Mouse (Mus musculus) c-Kit-positive CD71-positive TER-119-positive erythroid progenitor cells, embryonic 14.5 days (primary cell): Measurements from ENCODE around the gene Ugt1a10.
"Not testable (repeated sequence)": the region's sequence is repeated elsewhere in the genome, so short reads cannot be mapped to it uniquely, and the experiment has no call there.

Experiments
- DNase-seq: peaks from one replicate; pipeline ENCODE4 v3.0.0-alpha.2; 2013; ENCODE audit warnings: low spot score

Gene Ugt1a10

DNA sequence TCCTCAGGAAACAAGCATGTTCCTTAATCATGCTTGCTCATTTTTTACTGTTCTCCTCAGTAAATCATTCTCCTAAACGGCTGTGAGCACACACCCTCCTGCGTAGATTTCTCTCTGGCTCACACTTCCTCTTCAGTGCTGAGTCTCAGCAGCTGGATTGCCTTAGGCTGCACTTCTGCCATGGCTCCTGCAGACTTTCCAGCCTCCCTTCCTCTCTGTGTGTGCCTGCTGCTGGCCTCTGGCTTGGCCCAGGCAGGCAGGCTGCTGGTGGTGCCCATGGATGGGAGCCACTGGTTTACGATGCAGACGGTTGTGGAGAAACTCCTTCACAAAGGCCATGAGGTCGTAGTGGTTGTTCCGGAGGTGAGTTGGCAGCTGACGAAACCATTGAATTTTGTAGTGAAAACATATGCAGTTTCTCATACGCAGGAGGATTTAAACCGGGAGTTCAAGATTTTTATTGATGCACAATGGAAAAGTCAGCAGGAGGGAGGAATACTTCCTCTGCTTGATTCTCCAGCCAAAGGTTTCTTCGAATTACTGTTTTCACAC lies 39.8 kb downstream of the Ugt1a10 start, which contains the start of gene Ugt1a7c:
Gene Ugt1a7c, plus strand, starts transcription at position 122 of the 552 bp plus-strand sequence.
- DNase-seq = no peak

DNA sequence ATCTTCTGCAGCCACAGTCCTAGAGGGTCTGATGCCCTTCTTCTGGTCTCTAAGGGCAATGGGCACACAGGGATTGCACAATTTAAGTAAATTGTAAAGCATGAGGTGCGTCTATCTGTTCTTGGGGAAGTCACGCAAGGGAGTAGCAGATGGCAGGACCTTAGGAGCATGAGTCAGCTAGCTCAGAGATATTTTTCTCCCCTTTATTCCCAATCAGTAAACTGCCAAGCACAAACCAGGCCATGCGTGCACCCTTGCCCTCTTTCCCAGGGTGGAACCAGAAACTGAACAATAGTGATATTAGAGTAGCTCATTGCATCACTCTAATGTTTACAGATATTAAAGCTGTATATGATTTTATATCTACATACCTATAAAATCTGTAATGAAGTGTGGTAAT lies 43.4 kb downstream of the Ugt1a10 start:
- not testable (repeated sequence) for DNase-seq

DNA sequence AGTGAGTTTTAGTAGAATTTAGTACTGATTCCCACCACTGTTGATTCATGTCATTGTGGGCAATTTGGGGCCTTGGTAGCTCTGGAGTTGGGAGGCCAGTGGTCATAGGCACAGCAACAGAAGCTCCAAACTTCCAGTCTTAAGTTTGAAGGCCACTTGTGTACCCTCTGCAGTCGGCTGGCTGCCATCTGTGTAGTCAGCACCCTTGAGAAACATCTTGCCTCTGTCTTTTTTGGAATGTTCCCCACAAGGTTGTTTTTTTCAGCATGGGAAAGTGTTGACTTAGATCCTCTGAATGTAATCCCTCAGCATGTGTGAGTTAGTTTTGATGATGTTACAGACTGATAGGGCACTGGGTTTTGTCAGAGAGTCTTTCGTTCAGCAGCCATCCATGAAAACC lies 44.5 kb downstream of the Ugt1a10 start:
- DNase-seq = not testable (repeated sequence)

DNA sequence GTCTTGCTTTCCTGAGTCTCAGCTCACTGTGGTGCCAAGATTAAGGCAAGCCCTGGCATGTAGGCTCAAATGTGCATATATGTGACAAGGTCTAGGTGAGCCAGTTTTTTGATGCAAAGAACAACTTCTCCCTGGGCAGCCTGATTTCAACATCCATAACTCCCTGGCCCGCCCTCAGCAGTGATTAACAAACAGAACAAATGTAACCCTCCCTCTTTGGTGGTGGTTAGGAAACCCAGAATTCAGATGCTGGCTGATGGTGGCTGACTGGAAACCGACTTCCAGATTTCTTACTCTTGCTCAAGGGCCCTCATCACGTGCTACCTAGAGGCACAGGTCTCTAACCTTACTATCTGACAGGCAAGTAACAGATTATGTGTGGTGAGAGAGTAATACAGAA lies 47.8 kb downstream of the Ugt1a10 start, which contains the start of gene Ugt1a6b:
Gene Ugt1a6b, plus strand, starts transcription at position 234 of the 400 bp plus-strand sequence.
- DNase-seq = not testable (repeated sequence)

- not testable (repeated sequence) for DNase-seq
Measured at GRCm38 (mm10) chr1:88103697-88104468, 48.7 kb downstream of the Ugt1a10 start.

GRCm38 (mm10) chr1:88104667-88105430 lies 49.7 kb downstream of the Ugt1a10 start:
- no peak for DNase-seq

- no peak for DNase-seq
Measured at GRCm38 (mm10) chr1:88105656-88106055, 50.5 kb downstream of the Ugt1a10 start.

- not testable (repeated sequence) for DNase-seq
Measured at GRCm38 (mm10) chr1:88109027-88109557, 53.9 kb downstream of the Ugt1a10 start.

DNA sequence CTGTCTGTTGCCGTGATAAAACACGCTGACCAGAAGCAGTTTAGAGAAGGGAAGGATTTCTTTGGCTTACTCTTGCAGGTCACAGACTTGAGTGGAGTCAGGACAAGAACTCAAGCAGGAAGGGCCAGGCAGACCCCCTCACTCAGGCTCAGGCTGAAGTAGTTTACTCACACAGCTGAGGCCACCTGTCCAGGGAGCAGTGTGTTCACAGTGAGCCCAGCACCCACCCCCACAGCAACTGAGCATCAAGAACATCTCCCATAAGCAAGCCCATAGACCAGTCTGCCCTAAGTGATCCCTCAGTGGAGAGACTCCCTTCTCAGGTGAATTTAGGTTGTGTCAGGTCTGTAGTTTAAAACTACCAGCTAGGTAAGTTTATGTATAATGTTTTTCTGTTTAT lies 54.4 kb downstream of the Ugt1a10 start:
- not testable (repeated sequence) for DNase-seq

- not testable (repeated sequence) for DNase-seq
Measured at GRCm38 (mm10) chr1:88112769-88113168, 57.6 kb downstream of the Ugt1a10 start.

DNA sequence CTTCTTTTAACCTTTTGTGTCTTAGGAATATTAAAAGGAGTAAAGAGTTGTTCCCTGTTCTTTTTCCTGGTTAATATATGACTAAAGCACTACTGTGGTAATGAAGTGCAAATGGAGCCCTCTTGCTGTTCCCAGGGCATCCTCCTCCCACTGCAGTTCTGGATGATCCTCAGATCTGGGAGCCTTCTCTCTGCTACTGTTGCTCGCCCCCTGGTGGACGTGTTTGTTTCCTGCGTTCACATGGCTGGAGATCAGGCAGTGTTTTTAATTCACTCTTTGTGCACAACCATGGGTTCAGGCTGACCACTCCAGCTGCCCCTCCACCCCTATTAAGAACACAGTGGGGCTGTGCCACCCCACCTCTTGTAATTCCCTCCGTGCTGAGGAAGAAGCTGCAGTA lies 65.4 kb downstream of the Ugt1a10 start:
- DNase-seq = not testable (repeated sequence)

- not testable (repeated sequence) for DNase-seq
Measured at GRCm38 (mm10) chr1:88121521-88121920, 66.3 kb downstream of the Ugt1a10 start.

- not testable (repeated sequence) for DNase-seq
Measured at GRCm38 (mm10) chr1:88125827-88126360, 70.7 kb downstream of the Ugt1a10 start.

DNA sequence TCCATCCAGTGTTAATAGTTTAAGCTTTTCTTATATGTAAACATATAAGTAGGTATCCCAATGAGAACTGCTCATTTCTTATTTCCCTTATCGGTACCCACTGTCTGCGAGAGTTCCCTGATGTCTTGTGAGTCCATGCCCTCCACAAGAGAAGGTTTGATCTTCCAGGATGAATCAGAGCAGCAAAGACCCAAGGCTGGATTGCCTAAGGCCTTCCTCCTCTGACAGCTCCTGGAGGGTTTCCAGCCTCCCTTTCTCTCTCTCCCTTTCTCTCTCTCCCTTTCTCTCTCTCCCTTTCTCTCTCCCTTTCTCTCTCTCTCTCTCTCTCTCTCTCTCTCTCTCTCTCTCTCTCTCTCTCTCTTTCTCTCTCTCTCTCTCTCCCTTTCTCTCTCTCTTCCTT lies 73.9 kb downstream of the Ugt1a10 start:
- DNase-seq = not testable (repeated sequence)

- DNase-seq = not testable (repeated sequence)
Measured at GRCm38 (mm10) chr1:88130223-88130622, 75.0 kb downstream of the Ugt1a10 start.

DNA sequence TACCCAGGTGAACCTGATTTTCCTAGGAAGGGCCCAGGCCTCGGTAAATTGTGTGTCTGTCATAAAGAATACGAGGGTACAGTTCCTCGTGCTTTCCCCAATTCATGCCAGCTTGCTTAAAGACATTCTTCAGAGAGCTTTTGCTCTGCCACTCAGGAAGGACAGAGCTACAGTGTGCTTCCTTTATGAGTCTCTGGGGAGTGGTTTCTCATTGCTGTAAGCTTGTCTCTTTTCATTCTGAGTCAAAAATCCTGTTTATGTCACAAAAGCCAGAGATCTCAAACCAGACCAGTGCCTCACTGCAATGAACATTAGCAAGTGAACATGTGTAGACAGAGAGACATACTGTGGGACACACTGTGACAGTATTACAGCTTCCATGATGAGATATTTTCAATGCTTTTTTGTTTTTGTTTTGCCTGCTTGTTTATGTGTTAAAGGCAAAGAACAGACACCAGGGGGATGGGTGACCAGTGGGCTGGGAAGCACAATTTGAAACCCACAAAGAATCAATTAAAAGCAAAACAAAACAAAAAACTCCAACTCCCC lies 78.8 kb downstream of the Ugt1a10 start:
- DNase-seq = no peak

DNA sequence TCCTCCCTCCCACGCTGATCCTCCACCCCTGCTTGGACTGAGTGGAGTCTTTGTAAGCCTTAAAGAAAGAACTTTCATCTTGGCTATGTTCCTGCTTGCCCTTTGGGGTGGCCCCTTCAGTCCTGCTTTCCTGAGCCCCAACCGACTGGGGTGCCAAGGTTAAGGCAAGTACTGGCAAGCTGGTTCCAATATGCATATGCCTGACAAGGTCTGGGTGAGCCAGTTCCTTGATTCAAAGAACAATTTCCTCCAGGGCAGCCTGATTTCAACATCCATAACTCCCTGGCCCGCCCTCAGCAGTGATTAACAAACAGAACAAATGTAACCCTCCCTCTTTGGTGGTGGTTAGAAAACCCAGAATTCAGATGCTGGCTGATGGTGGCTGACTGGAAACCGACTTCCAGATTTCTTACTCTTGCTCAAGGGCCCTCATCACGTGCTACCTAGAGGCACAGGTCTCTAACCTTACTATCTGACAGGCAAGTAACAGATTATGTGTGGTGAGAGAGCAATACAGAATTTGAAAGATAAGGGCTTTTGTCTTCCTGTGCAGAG lies 79.3 kb downstream of the Ugt1a10 start, which contains the start of gene Ugt1a6a:
Gene Ugt1a6a, plus strand, starts transcription at position 353 of the 555 bp plus-strand sequence.
- not testable (repeated sequence) for DNase-seq

DNA sequence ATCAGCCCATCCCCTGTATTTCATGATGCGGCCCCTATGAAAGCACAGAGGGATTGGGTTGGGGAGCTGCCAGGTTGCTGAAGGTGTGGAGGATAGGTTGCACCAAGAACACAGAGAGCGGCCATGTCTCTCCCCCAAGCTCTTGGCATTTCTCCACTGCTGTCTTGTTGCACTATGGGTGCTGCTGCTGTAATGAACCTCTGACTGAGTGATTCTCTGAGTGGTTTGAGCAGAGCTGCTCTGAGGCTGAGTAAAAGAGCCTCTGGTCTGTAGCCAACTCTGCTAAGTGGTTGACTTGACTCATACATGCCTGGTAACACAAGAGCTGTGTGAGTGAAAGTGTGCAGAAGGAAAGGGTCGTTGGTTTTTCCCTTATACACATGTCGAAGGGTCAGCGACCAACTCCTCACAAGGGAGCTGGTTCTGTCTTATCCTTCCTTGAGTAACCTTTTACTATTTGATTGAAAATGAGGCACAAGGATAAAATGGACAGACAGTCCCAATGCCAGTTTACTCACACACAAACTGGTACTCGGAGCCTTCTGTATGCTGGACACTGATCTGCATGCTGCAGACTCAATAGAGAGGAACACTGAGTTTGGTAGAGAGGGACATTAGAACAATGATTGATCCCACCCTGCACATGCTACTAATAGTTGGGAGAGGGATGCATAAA lies 80.2 kb downstream of the Ugt1a10 start:
- DNase-seq = not testable (repeated sequence)

DNA sequence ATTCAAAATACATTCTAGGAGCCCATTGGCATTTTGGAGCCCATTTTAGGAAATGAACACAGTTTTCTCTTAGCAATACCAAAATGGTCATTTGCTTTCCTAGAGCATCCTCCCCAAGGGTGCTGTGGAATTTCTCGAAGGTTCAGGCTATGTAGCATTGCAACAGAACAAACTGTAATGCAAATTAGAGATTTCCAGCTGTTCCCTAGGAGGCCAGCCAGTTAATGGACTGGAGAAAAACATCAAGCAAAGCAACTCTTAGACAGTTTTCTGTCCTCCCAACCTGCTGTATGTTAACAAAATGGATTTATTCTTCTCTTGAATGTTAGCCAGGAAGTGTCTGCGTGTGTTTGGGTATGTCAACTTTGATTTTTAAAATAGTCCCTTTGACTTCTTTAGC lies 81.5 kb downstream of the Ugt1a10 start:
- DNase-seq = no peak

DNA sequence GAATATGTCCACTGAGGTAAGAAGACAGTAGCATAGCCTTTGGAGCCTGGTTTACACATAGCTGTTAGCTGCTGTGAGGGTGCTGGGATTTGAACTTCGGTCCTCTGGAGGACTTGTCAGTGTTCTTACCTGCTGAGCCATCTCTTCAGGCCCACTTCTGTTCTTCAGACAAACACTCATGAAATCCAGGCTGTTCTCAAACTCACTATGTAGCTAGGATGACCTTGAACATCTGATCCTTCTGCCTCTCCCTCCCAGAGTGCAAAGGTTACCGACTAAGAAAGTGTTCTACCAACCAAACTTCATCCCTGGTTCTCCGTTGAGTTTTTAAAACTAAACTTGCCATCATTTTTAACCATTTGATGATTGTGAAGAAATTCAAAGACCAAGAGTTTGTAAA lies 82.1 kb downstream of the Ugt1a10 start:
- DNase-seq = no peak

DNA sequence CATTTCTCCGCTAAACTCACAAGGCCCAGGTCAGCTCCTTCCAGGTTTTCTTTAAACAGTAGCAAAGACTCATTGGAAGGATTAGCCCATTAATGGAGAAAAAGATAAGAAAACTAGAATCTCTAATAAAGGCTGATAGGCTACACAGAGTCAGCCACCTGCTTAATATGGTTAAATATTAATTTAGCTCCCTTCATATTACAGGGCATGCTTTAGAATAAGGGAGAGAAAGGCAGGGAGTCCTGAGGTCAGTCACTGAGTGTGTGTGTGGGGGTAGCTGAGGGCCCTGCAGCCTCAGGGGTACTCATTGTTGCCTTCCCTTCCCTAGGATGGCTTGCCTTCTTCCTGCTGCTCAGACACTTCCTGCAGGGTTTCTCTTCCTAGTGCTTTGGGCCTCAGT lies 83.0 kb downstream of the Ugt1a10 start:
- DNase-seq = no peak
